Mouse (Mus musculus): ENCODE results near the gene Timm17b.
A peak's percentile ranks its signal among the peaks of the same experiment; 100 is the strongest.

Timm17b gene

DNA sequence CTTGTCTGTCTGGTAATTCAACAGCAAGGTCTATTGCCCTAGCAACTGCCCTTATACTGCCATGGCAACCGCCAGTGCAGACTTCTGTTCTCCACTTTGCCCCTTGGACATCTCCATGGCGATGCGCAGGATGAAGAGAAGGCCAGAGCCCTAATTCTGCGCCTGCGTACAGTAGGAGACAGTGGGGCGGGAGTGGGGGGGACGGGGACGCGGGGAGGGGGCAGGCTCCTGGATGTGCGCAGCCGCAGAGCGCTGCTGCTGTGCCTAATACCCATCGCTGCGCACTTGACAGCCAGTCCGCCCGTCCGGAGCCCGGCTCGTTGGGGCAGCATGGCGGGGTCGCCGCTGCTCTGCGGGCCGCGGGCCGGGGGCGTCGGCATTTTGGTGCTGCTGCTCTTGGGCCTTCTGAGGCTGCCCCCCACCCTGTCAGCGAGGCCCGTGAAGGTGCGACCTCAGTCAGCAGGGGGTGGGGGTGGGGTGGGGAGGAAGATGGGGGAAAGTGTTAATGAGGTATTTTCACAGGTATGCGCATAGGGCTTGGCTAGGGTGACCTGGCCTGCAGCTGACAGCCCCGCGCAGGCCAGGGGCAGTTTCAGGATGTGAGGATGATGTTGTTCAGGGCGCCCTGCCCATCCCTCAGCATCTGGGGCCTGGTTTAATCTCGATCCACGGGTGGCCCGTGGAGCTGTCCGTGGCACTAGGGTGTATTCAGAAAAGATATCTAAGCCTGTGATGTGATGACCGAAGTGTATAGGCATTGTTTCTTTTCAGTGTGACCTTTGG lies 20.6 kb downstream of the Timm17b start, which contains the start of gene Pcsk1n:
Gene Pcsk1n, plus strand, starts transcription at position 222 of the 783 bp plus-strand sequence.
- DNase-seq (ENCODE audit: low spot score): no peak

DNA sequence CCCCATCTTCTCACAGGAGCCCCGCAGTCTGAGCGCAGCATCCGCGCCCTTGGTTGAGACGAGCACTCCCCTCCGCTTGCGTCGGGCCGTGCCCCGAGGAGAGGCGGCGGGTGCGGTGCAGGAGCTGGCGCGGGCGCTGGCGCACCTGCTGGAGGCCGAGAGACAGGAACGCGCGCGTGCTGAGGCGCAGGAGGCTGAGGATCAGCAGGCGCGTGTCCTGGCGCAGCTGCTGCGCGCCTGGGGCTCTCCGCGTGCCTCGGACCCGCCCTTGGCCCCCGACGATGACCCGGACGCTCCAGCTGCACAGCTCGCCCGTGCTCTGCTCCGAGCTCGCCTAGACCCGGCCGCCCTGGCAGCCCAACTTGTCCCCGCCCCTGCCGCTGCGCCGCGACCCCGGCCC lies 22.9 kb downstream of the Timm17b start:
- peak; percentile 42 for DNase-seq (ENCODE audit: low spot score)

DNA sequence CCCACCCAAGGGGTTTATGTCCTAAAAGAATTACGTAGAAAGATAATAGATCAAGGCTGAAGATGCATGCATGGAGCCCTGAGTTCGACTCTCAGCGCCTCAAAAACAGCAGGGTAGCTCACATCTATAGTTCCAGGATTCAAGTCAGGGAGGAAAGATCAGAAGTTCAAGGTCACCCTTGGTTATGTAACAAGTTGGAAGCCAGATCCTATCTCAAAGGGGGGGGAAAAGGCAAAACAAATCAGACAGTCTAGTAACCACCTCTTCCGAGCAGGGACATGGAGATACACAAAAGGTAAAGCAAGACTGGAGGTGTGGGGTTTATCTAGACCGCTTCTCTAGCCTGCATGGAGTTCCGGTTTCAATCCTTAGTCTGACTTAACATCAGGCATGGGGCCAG lies 27.1 kb downstream of the Timm17b start:
- DNase-seq (ENCODE audit: low spot score): no peak

DNA sequence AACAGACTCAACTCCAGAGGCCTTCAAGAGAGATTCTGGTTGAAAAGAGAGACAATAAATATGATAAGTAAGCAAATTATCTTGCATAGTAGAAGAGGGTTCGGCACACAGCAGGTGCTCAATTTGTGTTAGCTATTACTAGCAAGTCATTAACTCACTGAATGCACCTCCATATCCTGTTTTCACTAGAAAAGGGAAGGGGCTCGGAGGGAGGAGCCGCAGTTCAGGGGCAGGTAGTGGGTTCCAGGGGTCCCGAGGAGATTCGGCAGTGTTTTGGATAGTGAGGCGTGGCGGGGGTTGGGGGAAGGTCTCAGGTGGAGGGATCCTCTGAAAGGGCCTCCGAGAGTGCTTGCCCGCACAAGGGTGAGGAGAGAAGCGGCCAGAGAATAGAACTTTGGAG lies 28.0 kb downstream of the Timm17b start:
- DNase-seq (ENCODE audit: low spot score): no peak

DNA sequence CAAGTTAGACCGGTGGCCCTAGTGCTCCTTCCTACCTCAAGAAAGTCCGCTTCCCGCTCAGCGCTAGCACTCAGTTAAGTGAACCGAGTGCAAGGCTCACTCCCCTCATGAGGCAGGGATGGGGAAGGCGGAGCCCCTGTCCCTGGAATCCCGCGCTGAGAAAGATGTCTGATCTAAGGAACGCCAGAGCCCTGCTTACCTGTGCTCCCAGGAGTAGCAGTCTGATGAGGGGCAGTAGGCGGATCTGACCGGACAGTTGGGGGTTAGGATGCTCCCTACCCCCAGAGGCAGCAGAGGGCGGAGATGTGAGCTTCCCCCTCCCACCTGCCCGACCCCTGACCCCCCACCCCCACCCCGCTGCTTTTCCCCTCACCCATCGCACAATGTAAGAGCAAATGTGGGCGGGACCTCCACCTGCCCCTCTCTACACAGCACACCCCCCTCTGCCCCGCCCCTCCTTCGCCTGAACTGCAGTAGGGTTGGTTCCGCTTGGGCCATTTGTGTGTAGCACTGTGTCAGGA lies 29.2 kb downstream of the Timm17b start, which contains the start of gene Eras:
Gene Eras, minus strand, starts transcription at position 338 of the 521 bp plus-strand sequence.
- DNase-seq (ENCODE audit: low spot score): no peak

DNA sequence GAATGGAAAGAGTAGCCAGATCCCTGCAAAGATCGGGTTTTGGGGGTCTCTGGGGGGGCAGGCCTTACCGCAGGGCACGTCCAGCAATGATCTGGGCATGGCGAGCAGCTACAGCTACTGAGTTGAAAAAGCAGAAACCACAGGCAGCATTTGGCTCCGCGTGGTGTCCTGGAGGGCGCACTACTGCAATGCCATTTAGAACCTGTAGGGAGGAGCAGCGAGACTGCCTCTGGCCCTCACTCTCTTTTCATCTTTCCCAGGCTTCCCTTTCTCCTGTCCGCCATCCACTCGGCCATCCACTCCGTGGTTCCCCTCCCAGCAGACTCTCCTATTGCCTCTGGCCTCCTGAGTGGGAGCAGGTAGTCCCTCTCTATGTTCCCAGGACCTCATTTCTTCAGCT lies 37.7 kb downstream of the Timm17b start:
- DNase-seq (ENCODE audit: low spot score): no peak

DNA sequence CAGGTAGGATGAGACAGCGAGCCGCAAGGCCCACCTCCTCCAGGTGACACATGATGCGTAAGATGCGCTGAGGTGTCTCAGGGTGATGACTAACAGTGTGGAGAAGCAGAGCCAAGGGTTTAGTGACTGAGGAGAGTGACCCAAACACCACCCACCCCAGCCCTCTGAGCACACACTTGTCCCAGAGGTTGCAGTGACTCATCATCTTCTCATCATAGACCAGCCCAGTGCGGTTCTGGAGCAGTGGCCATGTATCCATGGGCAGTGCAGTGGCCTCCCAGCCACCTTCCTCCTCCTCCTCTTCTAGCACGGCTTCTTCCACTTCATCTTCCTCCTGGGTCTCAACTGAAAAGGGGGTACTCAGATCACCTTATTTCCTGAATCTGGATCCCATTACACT lies 38.5 kb downstream of the Timm17b start:
- DNase-seq (ENCODE audit: low spot score): no peak

DNA sequence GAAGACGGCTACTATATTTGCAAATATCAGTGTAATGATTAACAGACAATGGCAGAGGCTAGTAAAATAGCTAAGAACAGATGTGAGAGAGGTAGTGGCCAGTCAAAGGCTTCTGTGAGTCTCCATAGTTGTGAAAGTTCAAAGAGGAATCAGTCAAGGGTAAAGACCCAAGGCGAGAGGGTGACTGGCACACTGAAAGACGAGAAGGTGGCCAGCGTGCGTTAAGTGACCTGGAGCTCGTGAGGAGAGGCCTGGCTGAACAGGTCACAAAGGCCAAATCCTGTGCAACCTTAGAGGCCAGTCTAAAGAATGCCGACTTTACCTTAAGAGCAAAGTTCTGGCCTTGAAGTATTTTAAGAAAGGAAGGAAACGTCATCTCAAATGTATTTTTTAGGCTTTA lies 46.5 kb downstream of the Timm17b start:
- DNase-seq (ENCODE audit: low spot score): no peak

DNA sequence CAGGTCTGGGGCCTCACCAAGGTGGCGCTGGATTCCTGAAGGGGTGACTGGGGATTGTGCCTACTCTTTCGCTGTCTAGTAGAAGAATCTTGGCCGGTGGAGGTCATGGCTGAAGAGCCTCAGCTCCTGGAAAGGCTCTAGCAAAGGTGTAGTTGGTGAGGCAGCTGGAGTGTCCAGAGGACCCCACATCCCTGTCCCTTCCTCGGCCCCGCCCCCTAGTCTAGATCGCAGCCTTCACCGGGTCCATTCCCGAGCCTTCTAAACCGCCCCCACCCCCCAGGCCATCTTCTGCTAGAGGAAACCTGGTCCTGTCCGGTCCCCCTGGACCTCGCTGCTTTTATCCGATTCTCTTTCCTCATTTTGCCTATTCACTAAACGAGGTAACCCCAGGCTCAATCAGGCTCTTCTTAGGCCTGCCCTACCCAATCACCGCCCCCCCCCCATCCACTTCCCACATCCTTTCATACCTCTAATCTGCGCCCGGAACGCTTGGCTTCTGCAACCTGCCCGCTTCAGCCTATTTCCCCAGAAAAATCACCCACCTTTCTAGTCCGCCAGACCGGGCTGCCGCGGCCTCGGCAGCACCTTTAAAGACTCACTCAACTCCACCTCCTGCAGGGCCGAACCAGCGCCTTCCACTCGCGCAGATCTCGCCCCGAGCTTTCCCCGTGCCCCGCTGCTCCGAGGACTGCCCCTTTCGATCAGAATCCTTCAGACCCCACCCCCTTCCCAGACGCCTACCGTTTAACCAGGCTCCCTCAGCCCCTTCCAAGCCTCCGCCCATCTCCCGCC lies 48.1 kb downstream of the Timm17b start, which contains the start of gene Hdac6:
Gene Hdac6, minus strand, starts transcription at position 782 of the 792 bp plus-strand sequence.
- DNase-seq (ENCODE audit: low spot score): peak; percentile 61

DNA sequence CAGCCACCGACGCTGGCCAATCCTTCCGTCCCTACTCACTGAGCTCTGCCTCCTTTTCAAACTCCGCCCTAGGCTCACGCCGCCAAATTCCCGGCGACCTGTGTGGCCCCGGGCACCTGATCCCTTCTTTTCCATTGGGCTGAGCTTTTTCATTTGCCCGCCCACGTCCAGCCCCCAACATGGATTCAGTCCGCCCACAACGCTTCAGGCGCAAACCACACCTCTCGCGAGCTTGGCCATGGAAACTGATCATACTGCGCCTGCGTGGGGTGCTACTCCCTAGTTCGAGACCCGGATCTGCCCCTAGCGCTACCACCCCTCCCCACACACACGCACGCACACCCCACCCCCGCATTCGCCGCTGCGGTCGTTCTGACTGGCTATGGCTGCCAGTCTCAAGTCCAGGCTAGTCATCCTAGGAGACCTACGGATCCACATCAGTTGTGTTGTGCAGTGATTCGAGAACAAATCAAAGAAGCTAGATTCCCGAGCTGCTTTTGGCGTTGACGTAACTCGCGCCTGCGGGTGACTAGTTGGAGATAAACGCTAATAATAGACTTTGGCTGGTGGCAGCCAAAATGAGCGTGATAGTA lies 48.8 kb downstream of the Timm17b start:
- DNase-seq (ENCODE audit: low spot score): peak; percentile 90

DNA sequence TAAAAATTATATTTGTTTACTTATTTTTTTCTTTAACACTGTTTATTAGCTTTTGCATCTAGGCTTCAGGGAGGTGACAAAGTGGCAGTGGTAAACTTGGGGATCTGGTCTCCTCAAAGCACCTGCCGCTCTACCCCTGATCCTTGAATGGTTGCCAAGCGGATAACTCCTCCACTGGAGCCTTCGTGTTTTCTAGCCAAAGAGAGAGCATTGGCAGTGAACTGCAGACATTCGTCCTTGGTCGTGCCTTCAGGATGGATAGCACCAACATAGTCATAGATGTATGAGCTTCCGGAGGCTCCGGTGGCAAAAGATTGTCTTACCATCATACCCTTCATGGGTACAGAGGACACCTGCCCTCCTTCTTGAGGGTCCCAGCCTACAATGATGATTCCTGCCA lies 50.9 kb downstream of the Timm17b start:
- no peak for DNase-seq (ENCODE audit: low spot score)

Data from testis, postnatal 10 days (tissue).